Mouse (Mus musculus) liver, adult 2 months (tissue): ENCODE measurements around the gene Slc43a2. TPM values are rescaled to one million over a fixed set of nuclear protein-coding genes. Genes with fewer than 3 reads are reported as not detected.
A peak's percentile ranks its signal among the peaks of the same experiment; 100 is the strongest.

Experiments used
- DNase-seq: peaks from one replicate; pipeline ENCODE4 v3.0.0-alpha.2; 2011; ENCODE audit warnings: low read depth, low spot score; ENCODE audit errors: extremely low read depth
- H3K27ac ChIP-seq: fragments of 200-500 bp; replicated peaks from 2 replicates; pipeline ENCODE4 v1.5.1; 2012; ENCODE audit warnings: low read depth, mild to moderate bottlenecking, control low read depth, inconsistent platforms, low read length; ENCODE audit not compliant: insufficient read depth
- H3K27me3 ChIP-seq: fragments of 200-500 bp; 2 replicates; pipeline ENCODE4 v1.6.1; 2012; ENCODE audit warnings: mild to moderate bottlenecking, moderate library complexity, low read length, inconsistent platforms; ENCODE audit not compliant: control insufficient read depth, insufficient read depth
- H3K36me3 ChIP-seq: fragments of 200-500 bp; 2 replicates; pipeline ENCODE4 v1.6.1; 2012; ENCODE audit warnings: low read length, inconsistent platforms; ENCODE audit not compliant: control insufficient read depth, insufficient read depth
- H3K4me1 ChIP-seq: fragments of 200-500 bp; 2 replicates; pipeline ENCODE4 v1.6.1; 2011; ENCODE audit warnings: low read length; ENCODE audit not compliant: control insufficient read depth, insufficient read depth
- H3K4me3 ChIP-seq: fragments of 200-500 bp; 2 replicates; pipeline ENCODE4 v1.5.1; 2011; ENCODE audit warnings: low read depth, mild to moderate bottlenecking, control low read depth, low read length, moderate library complexity; ENCODE audit not compliant: insufficient read depth
- H3K79me2 ChIP-seq: fragments of 200-500 bp; 2 replicates; pipeline ENCODE4 v1.6.1; 2012; ENCODE audit warnings: inconsistent platforms, mild to moderate bottlenecking, low read length, moderate library complexity; ENCODE audit not compliant: control insufficient read depth, insufficient read depth
- H3K9ac ChIP-seq: fragments of 200-500 bp; 2 replicates; pipeline ENCODE4 v1.6.1; 2012; ENCODE audit warnings: low read depth, mild to moderate bottlenecking, control low read depth, inconsistent platforms, low read length
- CTCF ChIP-seq: fragments of 200-500 bp; IDR thresholded peaks from 2 replicates; pipeline ENCODE4 v1.5.1; 2011; ENCODE audit warnings: low read depth, low read length, control low read depth
- POLR2A ChIP-seq: fragments of 200-500 bp; IDR thresholded peaks from 2 replicates; pipeline ENCODE4 v1.6.1; 2011; ENCODE audit warnings: low read length, control low read depth; ENCODE audit not compliant: insufficient read depth; ENCODE audit errors: extremely low read depth
- WGBS: fragments of 180-500 bp; shearing (Covaris S2); methylation state at CpG from one replicate; pipeline ENCODE4 v1.1.7; 2018; 5-methylcytosine and 5-hydroxymethylcytosine counted together
- polyA plus RNA-seq: library from polyadenylated mRNA; depleted of rRNA; stranded (reverse); fragments of >200 nt; gene quantifications from 2 replicates; pipeline ENCODE4 v1.2.3, GENCODE M21; 2012
- total RNA-seq: library from RNA; depleted of rRNA; stranded (reverse); fragments of >200 nt; gene quantifications from 2 replicates; pipeline ENCODE4 v1.2.3, GENCODE M21; 2014

Gene Slc43a2
- total and polyA plus RNA-seq, 2 experiments = 4.1 to 8.0 TPM

DNA sequence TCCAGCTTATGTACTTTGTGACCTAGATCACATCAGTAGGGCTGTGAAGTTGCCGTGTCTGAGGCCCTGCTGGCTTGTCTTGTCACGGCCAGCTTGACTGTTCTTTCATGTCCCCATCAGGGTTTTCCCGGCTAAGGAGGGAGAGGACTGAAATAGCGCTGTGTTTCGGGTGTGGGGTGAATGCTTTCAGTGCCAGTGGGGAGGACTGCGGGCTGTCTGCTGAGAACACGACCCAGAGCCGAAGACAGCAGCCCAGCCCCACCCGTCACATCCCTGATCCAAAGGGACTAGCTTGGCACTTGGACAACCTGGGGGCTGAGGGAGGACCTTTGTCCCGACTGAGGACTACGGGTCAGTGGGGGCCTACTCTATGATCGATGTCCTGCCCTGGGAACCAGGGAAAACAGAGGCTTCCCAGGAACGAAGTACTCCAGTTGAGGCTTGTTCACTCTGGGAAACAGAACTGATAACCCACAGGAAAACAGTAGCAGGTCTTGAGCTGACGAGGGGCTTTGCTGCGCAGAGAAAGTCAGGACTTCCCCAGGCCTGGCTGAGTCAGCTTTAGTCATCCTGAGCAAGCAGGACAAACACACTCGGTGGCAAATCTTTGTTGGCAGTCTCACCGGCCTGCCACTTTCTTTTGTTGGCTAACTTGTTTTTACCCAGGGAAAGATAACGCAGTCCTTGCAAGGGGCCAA lies 32.5 kb downstream of the Slc43a2 start:
- Histone ChIP-seq H3K27ac (peak overlapping the region; percentile 30), H3K4me3 (no peak overlapping the region), H3K27me3 (no peaks in the 10 kb centered on the region), H3K4me1 (peaks cover 5% of the 10 kb centered on the region), H3K9ac (no peak overlapping the region), H3K79me2 (no peaks in the 10 kb centered on the region), H3K36me3 (no peaks in the 10 kb centered on the region)
- no peak for TF ChIP-seq POLR2A
- no peak for TF ChIP-seq CTCF
- DNase-seq = no peak
- 32% methylated on average over 18 of the region's 18 CpGs for WGBS

DNA sequence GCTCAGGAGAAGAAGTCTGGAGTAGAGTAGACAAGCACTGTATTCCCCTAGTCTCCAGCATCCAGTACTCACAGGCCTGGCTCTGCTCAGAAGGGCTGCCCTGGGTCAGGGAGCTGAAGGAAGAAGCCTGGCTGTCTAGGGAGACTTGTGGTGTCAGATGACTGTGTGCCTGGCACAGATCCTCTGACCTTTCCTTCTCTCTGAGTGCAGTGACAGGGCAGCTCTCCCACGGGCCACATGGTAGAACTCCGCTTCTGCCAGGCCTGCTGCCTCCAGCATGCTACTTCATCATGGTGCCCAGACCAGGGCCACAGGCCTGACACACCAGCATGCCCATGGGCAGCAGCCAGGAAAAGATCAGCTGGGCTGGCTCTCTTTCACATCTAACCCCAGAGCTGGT lies 34.4 kb downstream of the Slc43a2 start:
- no peak for DNase-seq
- peaks cover 8% of the 10 kb centered on the region for H3K4me1 ChIP-seq
- no peak overlapping the region for H3K4me3 ChIP-seq
- H3K9ac ChIP-seq = no peak overlapping the region
- TF ChIP-seq CTCF (no peak), POLR2A (no peak)
- no peaks in the 10 kb centered on the region for H3K36me3 ChIP-seq
- H3K79me2 ChIP-seq = no peaks in the 10 kb centered on the region
- H3K27me3 ChIP-seq = no peaks in the 10 kb centered on the region
- no peak overlapping the region for H3K27ac ChIP-seq
- 43% methylated on average over 2 of the region's 2 CpGs for WGBS

DNA sequence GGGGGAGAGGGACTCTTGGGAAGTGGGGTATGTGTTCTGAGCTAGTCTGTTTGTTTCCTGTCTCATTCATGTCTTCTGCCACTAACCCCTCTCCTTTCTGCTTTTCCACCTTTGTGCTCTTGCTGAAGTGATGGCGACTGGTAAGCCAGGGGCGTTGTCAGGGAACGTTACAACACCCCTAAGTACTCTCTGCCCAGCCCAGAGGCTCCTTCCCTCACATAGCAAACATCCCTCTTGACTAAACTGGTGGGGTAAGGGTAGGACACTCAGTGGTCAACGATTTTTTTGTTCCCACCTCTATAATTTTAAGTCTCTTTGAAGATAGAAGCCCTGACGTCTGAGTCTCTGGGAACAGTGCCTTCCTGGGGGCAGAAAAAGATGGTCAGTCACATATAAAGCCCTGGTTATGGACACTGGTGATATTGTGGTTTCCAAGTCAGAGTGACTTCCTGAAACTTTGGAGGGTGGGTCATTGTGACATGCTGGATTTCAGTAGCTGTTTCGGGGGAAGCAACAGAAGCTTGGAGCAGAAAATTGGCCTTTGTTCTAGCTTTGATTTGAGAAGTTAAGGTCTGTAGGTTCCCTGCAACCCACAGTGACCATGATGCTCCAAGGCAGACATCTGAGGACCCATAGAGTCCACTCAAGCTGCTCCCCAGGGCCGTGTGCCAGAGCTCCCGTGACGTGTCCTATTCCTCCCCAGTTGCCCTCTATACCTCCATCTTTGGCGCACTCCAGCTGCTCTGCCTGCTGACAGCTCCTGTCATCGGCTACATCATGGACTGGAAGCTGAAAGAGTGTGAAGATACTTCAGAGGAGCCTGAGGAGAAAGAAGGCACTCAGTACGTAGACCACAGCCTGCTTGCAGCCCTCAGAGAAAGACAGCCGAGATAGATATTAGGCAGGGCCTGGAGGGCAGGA lies 35.0 kb downstream of the Slc43a2 start:
- Histone ChIP-seq H3K9ac (no peak overlapping the region), H3K79me2 (no peaks in the 10 kb centered on the region), H3K4me3 (no peak overlapping the region), H3K27ac (no peak overlapping the region), H3K36me3 (no peaks in the 10 kb centered on the region), H3K27me3 (no peaks in the 10 kb centered on the region), H3K4me1 (peaks cover 11% of the 10 kb centered on the region)
- WGBS = 89% methylated on average over 13 of the region's 13 CpGs
- no peak for DNase-seq
- TF ChIP-seq POLR2A (no peak), CTCF (no peak)

DNA sequence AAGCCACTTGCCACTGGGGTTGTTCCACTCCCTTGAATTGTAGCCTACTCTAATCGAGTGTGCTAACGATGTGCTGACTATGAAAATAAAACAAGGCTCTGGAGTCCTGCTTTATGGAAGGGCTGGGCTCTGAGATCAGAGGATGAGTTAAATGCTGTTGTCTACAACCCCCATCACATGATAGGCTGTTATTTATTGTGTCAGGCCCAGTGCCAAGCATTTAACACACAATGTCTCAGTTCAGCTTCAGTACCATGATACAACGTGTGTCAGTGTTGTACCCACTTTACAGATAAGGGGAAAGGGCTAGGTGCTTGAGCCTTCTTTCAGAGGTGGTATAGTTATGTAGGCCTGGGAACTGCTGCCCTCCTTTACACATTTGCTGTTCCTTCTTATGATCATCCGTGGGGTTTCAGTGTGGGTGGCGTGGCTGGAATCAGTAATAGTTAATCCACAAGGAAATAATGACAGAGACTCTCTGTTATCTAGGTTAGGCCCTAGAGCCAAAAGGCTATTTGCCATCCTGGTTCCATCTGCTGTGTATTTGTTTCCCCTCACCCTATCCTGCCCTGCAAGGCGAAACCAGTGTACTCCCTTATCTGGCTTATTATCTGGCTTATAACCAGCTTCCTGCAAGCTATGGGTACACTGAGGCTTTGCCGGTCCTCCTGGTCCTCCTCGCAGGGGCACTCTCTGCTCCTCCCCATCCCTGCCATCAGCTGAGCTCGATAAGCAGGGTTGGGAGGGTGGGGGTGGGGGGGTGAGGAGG lies 36.0 kb downstream of the Slc43a2 start:
- no peaks in the 10 kb centered on the region for H3K36me3 ChIP-seq

DNA sequence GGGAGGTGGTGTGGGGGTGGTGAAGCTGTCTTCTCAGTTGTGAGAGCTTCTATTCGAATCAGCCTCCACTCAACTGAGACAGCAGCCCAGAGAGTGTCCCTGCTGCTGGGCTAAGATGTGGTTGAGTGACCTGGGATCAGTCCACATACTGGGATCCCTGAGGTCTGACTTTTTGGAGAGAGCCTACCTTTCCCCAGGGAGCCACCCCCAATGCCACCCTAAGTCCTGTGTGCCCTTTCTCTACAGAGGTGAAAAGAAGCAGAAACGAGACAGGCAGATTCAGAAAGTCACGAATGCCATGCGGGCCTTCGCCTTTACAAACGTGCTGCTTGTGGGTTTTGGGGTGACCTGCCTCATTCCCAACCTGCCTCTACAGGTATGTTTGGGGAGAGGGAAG lies 36.6 kb downstream of the Slc43a2 start:
- no peak overlapping the region for H3K4me3 ChIP-seq
- H3K9ac ChIP-seq = no peak overlapping the region
- DNase-seq = no peak
- TF ChIP-seq CTCF = no peak
- no peak for TF ChIP-seq POLR2A
- peaks cover 13% of the 10 kb centered on the region for H3K4me1 ChIP-seq
- H3K79me2 ChIP-seq = no peaks in the 10 kb centered on the region
- H3K27ac ChIP-seq = no peak overlapping the region
- H3K27me3 ChIP-seq = no peaks in the 10 kb centered on the region
- H3K36me3 ChIP-seq = no peaks in the 10 kb centered on the region
- WGBS = 93% methylated on average over 6 of the region's 6 CpGs

More for the DNA sequence above, 36.0 kb downstream of the Slc43a2 start:
- no peak overlapping the region for H3K9ac ChIP-seq
- DNase-seq = peak; percentile 41
- no peaks in the 10 kb centered on the region for H3K27me3 ChIP-seq
- WGBS = 42% methylated on average over 9 of the region's 9 CpGs
- peaks cover 11% of the 10 kb centered on the region for H3K4me1 ChIP-seq
- H3K4me3 ChIP-seq = no peak overlapping the region
- no peaks in the 10 kb centered on the region for H3K79me2 ChIP-seq
- H3K27ac ChIP-seq = no peak overlapping the region
- no peak for TF ChIP-seq CTCF
- no peak for TF ChIP-seq POLR2A

DNA sequence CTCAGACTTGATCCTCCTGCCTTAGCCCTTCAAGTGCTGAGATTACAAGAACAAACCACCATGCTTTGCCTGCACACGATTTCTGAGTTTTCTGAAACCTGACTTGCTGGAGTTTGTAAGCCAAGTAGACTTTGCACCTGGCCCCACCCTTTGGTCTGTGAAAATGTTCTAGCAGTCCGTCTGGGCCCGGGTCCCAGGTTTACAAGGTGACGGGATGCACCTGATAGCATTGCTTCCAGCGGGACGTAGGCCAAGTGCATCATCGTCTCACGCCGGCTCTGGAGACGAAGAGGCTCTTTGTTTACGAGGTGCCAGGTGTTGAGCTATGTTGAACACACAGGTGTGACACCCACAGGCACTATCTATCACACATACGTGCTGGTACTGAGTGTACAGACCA lies 37.5 kb downstream of the Slc43a2 start:
- peaks cover 13% of the 10 kb centered on the region for H3K4me1 ChIP-seq
- no peaks in the 10 kb centered on the region for H3K36me3 ChIP-seq
- H3K79me2 ChIP-seq = no peaks in the 10 kb centered on the region
- no peak overlapping the region for H3K9ac ChIP-seq
- H3K27ac ChIP-seq = no peak overlapping the region
- 25% methylated on average over 12 of the region's 12 CpGs for whole genome bisulfite sequencing
- DNase-seq = peak; percentile 79
- no peaks in the 10 kb centered on the region for H3K27me3 ChIP-seq
- no peak for TF ChIP-seq POLR2A
- no peak for TF ChIP-seq CTCF
- H3K4me3 ChIP-seq = no peak overlapping the region
